Mouse (Mus musculus) c-Kit-negative CD71-positive TER-119-positive erythroid progenitor cells, embryonic 14.5 days (primary cell): ENCODE data around the gene Id2.

Experiments used
- DNase-seq: peaks from one replicate; pipeline ENCODE4 v3.0.0-alpha.2; 2013; ENCODE audit warnings: low read depth, low spot score

Gene Id2

DNA sequence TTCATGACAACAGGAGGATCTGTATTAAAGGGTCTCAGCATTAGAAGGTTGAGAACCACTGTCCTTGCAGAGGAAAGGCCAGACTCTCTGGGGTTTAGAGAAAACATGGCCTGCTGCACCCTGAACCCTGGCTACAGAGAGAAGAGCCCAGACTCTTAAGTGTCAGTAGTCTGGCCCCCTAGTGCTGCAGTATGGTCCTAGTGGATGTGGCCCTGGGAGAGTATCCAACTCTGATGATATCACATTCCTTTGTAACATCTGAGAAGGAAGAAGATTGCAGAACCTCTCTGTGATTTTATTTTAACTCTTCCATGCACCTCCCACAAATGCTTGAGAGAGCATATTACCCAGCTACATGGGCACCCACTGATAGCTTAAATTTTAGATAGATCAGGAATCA, 7.6 kb upstream of the Id2 start:
- DNase-seq: no peak

GRCm38 (mm10) chr12:25103911-25104310, 7.0 kb upstream of the Id2 start:
- DNase-seq: no peak

DNA sequence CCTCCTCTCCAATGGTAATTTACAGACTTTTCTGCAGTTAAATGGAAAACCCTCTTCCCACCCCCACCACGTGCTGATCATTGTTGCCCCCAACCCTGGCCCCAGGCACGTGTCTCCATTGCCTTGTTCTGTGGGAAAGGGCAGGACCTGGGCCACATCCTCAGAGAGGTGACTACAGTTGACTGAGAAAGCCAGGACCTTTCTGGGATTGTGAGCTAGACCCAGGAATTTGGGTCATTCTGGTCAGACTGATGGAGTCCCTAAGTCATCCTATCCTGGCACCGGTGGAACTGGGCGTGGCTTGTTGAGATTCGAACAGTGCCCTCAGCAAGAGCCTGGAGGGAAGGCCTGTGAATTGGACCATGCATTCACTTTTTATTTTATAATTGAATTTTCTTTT, 4.4 kb upstream of the Id2 start:
- DNase-seq: no peak

DNA sequence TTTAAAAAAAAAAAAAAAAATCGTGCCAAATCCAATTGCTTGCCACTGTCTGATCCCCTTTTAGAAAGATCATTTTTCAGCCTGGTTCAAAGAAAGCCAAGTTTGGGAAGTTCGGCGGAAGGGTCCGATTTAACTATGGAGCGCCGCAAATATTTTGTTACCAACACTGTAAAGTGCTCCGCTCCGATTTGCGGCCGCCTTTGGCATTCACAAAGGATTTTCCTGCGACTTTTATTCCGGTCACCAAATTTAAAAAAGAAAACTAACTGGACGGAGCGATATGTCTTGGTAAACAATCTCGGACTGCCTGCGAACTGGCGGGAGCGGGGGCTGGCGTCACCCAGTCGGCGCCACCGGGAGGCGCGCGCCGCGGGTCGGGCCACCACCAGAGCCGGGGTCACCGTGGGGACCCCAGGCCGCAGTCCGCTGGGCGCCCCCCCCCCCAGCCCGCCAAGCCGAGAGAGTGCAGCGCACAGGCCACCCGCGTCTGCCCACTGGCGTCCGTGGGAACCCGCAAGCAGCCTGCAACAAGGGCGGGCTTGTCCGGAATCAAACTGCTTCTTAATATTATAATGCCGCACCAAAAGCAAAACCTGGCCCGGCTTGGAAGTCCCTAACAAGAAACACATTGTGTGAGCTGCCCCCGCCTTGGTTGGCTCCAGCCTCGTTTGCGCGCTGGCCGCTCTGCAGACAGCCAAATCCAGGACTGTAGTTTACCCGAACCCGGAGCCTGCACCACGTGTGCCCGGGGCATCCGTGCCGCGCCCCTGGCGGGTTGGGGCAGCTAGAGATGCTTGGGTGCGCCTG, 3.7 kb upstream of the Id2 start:
- no peak for DNase-seq

DNA sequence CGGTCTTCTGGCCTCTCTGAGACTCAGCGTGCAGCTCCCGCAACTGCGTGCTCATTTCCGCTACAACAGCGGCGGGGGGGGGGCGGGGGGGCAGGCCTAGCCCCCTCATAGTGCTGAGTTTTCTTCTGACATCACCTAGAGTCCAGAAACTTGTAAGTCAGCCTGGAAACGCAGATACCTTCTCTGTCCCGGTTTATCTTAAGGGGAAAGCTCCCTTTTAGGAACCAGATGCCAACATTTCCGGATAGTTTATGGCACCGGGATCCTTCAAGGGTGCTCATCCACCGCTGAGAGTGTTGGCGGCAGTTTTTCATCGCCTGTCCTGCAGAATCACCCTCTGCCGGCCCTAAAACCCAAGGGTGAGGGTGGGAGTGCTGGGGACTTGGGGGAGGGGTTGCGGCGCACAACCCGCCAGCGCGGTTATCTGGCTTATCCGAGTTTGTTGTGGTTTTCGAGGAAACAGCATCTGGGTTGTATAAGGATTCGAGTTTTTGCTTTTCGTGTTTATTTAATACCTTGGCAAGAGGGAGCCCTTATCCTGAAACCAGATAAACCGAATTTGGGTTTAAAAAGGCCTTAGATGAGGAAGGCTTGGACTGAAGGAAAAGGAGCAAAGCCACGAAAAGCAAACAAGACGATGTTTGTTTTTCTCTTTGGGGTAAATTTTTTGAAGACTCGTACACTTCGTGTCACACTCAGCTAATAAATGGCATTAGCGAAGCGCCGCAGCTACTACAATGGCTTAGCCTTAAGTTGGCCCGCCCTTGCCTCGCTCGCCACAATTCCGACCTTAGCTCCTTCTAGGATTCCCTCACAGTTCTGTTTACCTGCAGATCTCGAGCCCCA, 2.8 kb upstream of the Id2 start:
- no peak for DNase-seq

GRCm38 (mm10) chr12:25099313-25099562, 2.3 kb upstream of the Id2 start:
- DNase-seq: no peak

DNA sequence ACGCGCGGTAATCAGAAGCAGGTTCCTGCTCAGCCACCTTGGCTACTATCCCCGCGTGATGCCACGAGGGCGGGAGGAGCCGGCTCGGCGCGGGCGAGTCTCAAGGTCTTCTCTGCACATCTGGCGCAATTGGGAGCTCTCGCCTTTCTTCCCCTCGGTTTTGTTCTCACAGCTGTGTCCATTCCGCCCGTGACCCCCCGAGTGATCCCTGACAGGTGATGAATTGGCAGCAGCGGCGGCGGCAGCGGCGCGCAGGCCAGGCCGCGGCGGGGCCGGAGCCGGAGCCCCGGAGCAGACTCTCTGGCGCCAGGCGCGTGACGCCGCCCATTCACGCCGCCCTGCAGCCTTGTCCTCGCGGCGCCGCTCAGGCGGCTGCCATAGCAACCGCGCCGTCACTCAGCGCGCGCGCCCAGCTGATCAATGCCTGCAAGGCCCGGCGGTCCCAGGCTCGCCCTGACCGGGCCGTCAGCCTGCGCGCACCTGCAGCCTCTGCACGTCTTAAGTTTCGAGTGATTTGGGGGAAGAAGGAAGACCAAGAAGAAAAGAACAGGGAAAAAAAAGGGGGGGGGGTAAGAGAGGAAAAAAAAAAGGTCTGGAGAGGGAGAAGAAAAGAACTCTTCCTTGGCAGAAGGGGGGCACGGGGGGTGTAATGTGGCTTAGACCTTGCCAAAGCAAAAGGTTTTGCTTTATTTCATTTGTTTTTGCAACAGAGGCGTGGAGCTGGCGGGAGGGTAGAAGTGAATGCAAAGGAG, 1.8 kb upstream of the Id2 start:
- no peak for DNase-seq

- DNase-seq: no peak
These were observed 1.2 kb upstream of the Id2 start for GRCm38 (mm10) chr12:25098161-25098550.

GRCm38 (mm10) chr12:25097210-25098160, 545 bp upstream of the Id2 start:
- no peak for DNase-seq

DNA sequence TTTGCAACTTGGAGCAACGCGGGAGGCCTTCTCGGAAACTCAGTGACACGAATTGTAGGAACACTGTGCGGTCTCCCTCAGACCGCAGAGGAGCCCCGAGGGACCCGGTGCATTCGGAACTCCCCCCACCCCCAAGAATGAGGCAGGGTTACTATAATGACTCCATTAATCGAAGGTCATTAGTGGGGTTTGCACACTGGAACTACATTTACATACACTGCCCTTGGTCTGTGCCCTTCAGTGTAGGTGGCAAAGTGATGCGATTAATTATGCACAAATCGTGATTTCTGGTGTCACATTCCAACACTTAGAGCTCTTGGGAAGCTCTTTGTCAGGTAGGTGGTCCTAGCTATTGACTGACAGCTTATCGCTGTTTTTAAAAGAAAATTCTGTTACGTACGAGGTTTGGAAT, 294 bp downstream of the Id2 start:
- DNase-seq: no peak

DNA sequence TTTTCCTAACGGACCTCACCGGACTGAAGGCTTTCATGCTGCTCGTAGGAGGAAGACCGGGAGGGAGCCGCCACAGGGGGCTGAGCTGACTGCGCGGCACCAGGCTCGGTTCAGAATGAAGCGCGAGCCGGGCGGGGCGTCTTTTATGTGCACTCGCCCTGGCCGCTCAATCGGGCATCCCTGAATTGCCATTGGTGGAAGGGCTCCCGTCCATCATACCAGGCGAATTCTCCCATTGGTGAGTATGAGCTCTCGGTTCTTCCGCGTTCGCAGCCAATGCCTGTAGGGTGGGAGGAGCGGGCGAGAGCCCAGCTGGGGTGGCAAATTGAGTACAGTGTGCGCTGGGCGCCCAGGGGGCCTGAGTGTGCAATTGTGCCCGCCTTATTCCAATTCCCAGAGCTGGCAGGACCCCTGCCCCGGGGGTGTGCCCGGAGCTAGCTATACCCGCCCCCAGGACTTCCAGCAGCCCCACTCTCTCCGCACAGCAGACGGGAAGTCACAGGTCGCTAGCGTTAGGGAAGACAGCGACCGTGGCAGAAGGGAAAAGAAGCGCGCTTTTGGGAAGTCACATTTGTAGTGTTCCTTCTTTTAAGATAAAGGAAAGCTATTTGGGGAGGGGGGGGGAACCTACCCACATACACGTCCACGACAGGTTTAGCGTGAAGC, 833 bp downstream of the Id2 start:
- no peak for DNase-seq

DNA sequence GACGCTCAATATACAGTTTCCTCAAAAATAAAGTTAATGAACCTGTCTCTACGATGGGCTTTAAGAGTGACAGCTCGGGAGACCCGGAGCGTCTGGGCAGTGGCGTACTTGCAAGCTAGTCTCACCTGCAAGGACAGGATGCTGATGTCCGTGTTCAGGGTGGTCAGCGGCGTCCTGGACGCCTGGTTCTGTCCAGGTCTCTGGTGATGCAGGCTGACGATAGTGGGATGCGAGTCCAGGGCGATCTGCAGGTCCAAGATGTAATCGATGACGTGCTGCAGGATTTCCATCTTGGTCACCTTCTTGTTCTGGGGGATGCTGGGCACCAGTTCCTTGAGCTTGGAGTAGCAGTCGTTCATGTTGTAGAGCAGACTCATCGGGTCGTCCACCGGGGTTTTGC, 1.4 kb downstream of the Id2 start:
- no peak for DNase-seq

DNA sequence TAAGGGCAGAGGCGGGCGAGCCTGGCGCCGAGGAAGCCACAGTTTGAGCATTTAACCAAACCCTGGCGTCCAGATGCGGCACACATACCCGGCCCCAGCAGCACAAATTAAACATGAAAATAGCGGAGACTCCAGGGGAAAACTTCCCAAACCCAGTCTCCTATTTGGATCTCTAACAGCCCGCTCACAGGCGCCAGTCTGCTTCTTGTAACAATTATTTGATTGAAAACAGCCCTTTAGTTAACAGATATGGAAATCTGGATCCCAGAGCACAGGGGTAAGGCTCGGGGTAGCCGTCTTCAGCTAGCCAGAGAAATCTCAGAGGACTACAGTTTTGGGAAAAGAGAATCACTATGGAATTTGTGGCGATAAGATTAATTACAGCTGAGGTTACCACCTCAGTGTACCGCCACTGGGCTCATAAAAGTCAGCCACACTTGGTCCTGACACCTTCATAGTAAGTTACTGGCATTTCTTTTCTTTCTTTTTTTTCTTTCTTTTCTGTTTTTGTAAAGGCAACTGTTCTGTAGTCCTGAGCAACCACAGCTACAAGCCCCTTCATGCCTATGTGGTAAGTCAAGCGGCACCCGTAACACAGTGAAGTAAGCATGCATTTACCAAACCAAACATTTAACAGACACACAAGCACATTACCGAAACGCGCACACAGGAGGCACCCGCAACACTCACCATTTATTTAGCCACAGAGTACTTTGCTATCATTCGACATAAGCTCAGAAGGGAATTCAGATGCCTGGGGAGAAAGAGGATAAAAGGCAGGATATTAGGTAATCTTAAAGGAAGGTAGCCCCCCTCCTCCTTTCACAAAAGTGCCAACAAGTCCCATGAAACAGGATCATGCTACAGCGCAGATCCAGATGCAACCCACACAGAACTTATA, 2.1 kb downstream of the Id2 start:
- DNase-seq: no peak

DNA sequence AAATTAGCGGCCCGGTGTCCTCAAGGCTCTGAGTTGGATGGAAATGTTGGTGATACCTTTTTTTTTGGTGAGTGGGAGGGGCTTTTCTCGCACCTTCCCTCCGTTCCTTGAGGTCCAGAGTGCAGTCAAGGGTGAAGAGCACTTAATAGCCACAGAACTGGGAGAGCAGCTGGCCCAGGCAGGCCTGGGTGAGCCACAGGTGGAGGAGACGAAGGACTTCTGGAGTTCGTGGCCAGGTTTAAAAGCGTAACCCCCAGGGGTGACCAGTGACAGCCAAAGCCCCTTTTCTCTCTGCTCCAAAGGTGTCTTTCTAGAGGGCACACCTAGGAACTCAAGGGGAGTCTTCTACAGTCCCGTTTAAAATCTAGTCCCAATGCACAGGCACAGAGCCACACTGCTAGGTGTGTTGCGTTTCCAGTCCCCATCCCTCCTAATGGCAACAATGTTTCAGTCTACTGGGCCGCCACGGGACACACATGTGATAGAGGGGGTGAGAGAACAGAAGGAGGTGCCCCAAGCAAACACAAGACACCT, 3.6 kb downstream of the Id2 start:
- DNase-seq: no peak

GRCm38 (mm10) chr12:25092751-25093211, 4.2 kb downstream of the Id2 start:
- DNase-seq: no peak

GRCm38 (mm10) chr12:25092027-25092704, 4.8 kb downstream of the Id2 start:
- no peak for DNase-seq

DNA sequence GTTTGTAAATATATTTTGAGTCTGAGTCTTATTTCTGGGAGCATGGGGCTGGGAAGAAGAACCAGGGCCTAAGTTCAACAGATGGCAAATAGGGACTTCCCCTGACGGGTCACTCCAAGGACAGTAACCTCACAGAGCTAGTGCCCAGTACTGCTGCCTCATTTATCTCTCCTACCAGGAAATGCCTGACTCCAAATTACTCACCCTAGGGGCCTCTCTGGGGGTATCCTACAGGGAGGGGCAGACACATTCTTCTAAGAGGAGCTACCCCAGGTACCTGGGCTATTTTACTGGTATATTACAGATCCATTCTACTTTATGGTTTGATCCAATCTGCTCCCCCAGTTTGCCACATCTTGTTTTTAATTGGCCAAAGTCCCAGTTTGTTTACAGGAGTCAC, 7.5 kb downstream of the Id2 start:
- no peak for DNase-seq

GRCm38 (mm10) chr12:25086966-25087365, 10.0 kb downstream of the Id2 start:
- no peak for DNase-seq
